Mouse (Mus musculus) retina, embryonic 14.5 days (tissue): ENCODE measurements at regions not wholly inside any gene's neighbourhood (a gene's known extent, or its start where the extent isn't known, plus 50 kb on each side); places are given as distances from the start of the nearest gene placed in this dataset.

Experiments
- DNase-seq: peaks from one replicate; pipeline ENCODE4 v3.0.0-alpha.2; 2015; ENCODE audit warnings: low spot score

GRCm38 (mm10) chr9:47439506-47439905 is 90.5 kb upstream of the Cadm1 start:
- peak; percentile 30 for DNase-seq

- peak; percentile 25 for DNase-seq
Measured at GRCm38 (mm10) chr9:47440128-47440527, 89.8 kb upstream of the Cadm1 start.

GRCm38 (mm10) chr9:47441155-47441554 is 88.8 kb upstream of the Cadm1 start:
- DNase-seq = no peak

DNA sequence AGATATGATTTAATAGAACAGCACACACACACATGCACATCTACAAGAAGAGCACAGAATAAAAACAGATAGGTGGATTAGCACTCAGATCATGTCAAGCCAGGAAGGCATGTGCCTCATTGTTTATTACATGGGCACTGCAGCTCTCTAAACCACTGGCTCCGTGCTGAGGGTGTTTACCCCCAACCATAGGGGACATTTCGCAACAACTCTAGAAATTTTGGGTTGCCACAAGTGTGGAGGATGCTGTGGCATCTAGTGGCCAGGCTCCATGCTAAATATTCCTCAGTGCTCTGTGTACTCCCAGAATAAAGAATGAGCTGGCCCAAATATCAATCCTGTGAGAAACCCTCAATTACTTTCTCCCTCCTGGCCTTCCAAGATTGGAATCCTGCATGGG is 85.8 kb upstream of the Cadm1 start:
- DNase-seq = no peak

DNA sequence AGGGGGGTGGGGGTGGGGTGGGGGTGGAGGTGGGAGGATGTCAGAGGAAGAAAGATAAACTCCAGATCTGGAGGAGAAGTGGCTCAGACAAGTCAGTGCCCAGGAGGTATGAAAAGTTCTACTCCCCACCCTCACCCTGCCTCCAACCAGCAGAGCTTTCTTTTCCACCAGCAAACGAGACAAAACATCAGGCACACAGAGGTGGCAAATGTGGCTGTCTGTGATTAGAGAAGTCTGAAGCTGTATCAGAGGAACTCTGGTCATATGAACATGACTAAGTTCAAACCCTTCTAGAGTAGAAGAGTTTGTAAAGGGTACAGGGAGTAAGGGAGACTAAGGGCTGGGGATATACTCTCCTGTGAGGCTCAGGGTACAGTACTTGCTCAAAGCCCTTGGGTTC is 85.2 kb upstream of the Cadm1 start:
- DNase-seq = no peak

- DNase-seq = no peak
Measured at GRCm38 (mm10) chr9:47445332-47445731, 84.6 kb upstream of the Cadm1 start.

DNA sequence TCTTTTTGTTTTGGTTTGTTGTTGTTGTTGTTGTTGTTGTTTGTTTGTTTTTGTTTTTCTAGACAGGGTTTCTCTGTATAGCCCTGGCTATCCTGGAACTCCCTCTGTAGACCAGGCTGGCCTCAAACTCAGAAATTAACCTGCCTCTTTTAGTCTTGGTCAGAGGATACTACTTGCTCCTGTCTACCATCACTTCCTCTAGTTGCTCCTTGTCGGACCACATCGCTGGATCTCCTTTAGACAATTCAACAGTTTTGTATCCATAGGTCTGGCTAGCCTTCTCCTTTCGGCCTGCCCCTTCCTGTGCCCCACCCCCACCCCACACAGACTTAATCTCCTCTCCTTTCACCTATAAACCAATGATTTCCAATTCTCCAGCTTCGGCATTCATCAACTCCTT is 77.2 kb upstream of the Cadm1 start:
- DNase-seq = no peak

DNA sequence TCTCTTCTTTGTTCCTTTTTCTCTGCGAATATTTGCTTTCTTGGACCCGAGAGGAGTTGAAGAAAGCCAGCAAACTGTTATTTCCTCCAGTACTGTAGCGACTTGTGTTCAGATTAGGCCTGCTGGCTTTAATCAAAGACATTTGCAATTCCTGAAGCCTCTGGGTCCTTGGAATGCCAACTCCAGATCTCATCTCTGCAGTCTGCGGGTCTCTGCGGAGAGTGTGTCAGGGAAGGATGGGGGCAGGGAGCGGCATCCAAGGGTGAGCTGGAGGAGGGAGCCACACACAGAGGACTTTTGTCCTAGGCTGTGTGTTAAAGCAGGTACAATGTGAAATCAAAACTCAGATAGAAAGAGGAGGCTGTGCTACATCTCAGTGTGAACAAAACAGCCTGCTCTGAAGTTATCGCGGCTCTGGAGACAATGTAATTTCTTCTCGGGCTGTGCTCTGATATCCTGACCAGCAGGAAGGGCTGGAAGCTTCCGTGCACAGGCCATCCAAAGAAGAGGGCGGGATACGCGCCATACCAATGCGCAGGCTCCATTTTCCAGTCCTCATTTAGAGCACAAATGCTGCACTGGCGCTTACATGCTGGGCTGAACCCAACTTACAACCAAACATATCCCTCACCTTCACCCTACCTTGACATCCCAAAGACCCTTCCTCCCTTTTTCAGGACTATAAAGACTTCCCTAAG is 71.1 kb upstream of the Cadm1 start:
- no peak for DNase-seq

- DNase-seq = no peak
Measured at GRCm38 (mm10) chr9:47459461-47460049, 70.4 kb upstream of the Cadm1 start.

GRCm38 (mm10) chr9:47460241-47460640 is 69.7 kb upstream of the Cadm1 start:
- DNase-seq = no peak

DNA sequence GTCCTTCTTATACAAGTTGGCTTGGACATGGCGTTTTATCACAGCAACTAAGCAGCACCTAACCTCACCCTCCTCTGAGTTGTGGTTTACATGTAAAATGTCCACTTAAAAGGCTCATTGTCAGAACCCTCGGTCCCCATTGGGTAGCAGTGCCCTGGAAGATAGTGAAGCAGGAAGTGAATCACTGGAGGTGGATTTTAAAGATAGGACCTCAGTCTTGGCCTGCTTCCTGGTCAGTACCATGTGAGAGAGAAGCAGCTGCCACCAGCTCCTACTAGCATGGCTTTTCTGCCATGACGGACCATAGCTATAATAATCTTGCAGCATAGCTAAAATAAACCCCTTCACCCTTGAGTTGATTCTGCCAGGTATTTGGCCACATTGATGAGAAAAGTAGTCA is 68.1 kb upstream of the Cadm1 start:
- no peak for DNase-seq

DNA sequence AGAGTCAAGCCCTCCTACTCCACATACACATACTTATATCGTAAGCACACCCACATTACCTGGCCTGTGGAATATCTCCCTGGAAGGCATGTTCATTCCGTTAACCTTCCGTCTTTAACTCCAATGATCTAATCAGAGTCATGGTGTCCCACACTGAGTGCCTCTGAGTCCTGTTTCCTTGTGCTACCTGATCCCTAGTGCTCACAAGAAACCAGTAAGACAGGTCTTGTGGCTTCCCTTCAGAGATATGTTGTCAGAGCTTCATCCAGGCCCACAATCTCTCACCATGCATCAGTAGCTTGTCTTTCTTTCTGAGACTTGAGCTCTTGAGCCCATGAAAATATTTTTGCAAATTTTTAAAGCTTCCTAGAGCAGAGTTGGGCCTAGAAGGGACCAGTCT is 63.2 kb upstream of the Cadm1 start:
- DNase-seq = no peak

DNA sequence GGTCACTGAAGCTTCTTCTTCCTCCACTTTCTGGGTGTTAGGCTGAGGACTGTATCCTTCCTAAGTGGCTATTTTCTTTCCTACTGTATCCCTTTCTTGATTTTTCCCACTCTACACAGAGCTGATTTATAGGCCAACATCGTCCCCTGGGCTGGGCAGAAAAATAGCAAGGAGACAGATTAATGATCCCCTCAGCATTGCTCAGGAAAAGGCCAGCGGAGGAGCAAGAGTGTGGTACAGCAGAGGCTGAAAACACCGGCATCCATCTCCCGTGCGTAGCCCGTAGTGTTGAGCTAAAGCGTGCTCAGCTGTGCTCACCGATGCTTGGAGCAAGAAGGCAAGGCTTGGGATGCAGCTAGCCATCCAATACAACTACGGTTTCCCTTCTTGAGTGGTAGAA is 62.2 kb upstream of the Cadm1 start:
- no peak for DNase-seq

- no peak for DNase-seq
Measured at GRCm38 (mm10) chr9:47469576-47469975, 60.4 kb upstream of the Cadm1 start.

DNA sequence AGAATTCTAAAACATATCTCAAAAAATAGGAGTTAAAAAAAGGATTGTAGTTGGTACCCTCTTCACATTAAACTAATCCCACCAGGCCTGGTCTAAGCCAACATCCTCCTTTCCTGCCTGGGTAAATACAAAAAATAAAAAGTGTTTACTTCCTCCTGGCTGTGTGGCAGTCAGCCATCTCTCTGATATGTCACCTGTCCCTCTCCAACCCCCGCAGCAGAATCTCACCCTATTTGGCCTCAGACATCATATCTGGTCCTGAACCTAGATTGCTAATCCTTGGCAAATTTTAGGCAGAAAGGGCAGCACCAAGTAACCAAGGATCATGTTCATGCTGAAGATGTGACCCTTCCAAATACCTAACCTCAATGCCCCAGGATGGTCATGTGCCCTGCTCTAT is 59.2 kb upstream of the Cadm1 start:
- DNase-seq = no peak

DNA sequence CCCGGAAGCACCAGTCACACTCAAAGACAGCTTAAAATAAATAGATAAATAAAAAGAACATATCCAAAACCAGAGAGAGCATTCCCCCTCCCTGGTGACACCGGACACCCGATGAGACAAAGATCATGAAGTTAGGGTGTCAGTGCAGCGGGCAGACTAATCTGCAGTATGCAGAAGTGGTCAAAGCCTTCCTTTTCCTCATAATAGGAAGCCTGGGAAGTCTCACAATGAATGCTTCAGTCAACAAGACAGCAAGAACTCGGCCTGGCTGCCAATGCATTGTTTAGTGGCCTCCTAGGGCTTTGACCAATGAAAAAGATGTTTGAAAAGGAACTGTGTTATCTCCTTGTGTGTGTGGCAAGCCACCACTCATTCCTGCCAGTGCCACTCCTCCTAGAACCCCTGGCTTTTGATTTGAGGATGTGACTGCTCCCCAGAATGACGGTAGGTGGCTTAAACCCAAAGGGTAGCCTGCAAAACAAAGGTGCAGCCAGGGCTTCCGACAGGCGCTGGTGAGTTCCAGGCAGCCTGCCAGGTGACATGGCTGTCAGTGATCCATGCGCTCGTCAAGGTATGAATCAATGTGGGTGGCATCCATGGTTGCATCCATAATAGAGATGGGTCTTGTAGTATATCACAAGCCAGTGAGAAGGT is 58.1 kb upstream of the Cadm1 start:
- no peak for DNase-seq

- DNase-seq = no peak
Measured at GRCm38 (mm10) chr9:47473776-47474365, 56.1 kb upstream of the Cadm1 start.

GRCm38 (mm10) chr9:47474776-47475175 is 55.2 kb upstream of the Cadm1 start:
- no peak for DNase-seq

GRCm38 (mm10) chr9:47477889-47478288 is 52.1 kb upstream of the Cadm1 start:
- DNase-seq = no peak
